Mouse (Mus musculus) MEL (cell line): Measurements from ENCODE around the gene Lsamp. TPM values are rescaled to one million over a fixed set of nuclear protein-coding genes. Genes with fewer than 3 reads are reported as not detected.

Experiments
- DNase-seq: peaks from one replicate; pipeline ENCODE4 v3.0.0; 2011; ENCODE audit warnings: low read depth, low spot score
- H3K27ac ChIP-seq: 2 replicates; pipeline ENCODE4 v1.5.1; 2012; ENCODE audit warnings: low read depth, mild to moderate bottlenecking, control low read depth, low read length, moderate library complexity; ENCODE audit not compliant: control insufficient read depth
- H3K27me3 ChIP-seq, 2 experiments: fragments of 150-350 bp in 1 of 2; sonication (generic) in 1 of 2; 2 replicates each; pipeline ENCODE4 v1.6.1; 2012; ENCODE audit warnings: low read length in 2 of 2, mild to moderate bottlenecking in 2 of 2, improper control_type of control experiment in 1 of 2, moderate library complexity in 1 of 2; ENCODE audit not compliant: insufficient read depth in 2 of 2, control insufficient read depth in 1 of 2
- H3K36me3 ChIP-seq, 2 experiments: 2 replicates each; pipeline ENCODE4 v1.6.1; 2012 to 2014; ENCODE audit warnings: low read length in 2 of 2, improper control_type of control experiment in 1 of 2, inconsistent platforms in 1 of 2, mild to moderate bottlenecking in 1 of 2; ENCODE audit not compliant: insufficient read depth in 2 of 2, control insufficient read depth in 1 of 2
- H3K4me1 ChIP-seq, 2 experiments: fragments of 150-350 bp in 1 of 2; sonication (generic) in 1 of 2; 2 replicates each; pipeline ENCODE4 v1.6.1; 2012; ENCODE audit warnings: low read length in 2 of 2, improper control_type of control experiment in 1 of 2, mild to moderate bottlenecking in 1 of 2; ENCODE audit not compliant: insufficient read depth in 2 of 2, control insufficient read depth in 1 of 2
- H3K4me3 ChIP-seq, 2 experiments: fragments of 150-350 bp in 1 of 2; sonication (generic) in 1 of 2; 2 replicates each; pipeline ENCODE4 v1.5.1; 2012; ENCODE audit warnings: low read depth in 2 of 2, low read length in 2 of 2, mild to moderate bottlenecking in 2 of 2, moderate library complexity in 2 of 2, control low read depth in 1 of 2, improper control_type of control experiment in 1 of 2; ENCODE audit not compliant: control insufficient read depth in 1 of 2, insufficient read depth in 1 of 2
- H3K79me2 ChIP-seq: 2 replicates; pipeline ENCODE4 v1.6.1; 2012; ENCODE audit warnings: mild to moderate bottlenecking, low read length, moderate library complexity; ENCODE audit not compliant: control insufficient read depth, poor library complexity, insufficient read depth
- H3K9ac ChIP-seq: 2 replicates; pipeline ENCODE4 v1.6.1; 2012; ENCODE audit warnings: low read depth, mild to moderate bottlenecking, control low read depth, low read length, moderate library complexity; ENCODE audit not compliant: control insufficient read depth, poor library complexity, severe bottlenecking
- H3K9me3 ChIP-seq: fragments of 150-350 bp; sonication (generic); replicated peaks from 2 replicates; pipeline ENCODE4 v1.6.1; 2012; ENCODE audit warnings: mild to moderate bottlenecking, low read length, improper control_type of control experiment, moderate library complexity; ENCODE audit not compliant: insufficient read depth
- E2F4 ChIP-seq: IDR thresholded peaks from 2 replicates; pipeline ENCODE4 v1.6.1; 2011; ENCODE audit warnings: low read depth, low read length, improper control_type of control experiment, borderline replicate concordance
- ELF1 ChIP-seq: IDR thresholded peaks from 2 replicates; pipeline ENCODE4 v1.6.1; 2014; ENCODE audit warnings: low read depth, mild to moderate bottlenecking, inconsistent platforms, low read length, improper control_type of control experiment, moderate library complexity
- ETS1 ChIP-seq: IDR thresholded peaks from 2 replicates; pipeline ENCODE4 v1.6.1; 2012; ENCODE audit warnings: low read depth, mild to moderate bottlenecking, inconsistent platforms, low read length, improper control_type of control experiment, moderate library complexity
- GABPA ChIP-seq: IDR thresholded peaks from 2 replicates; pipeline ENCODE4 v1.6.1; 2012; ENCODE audit warnings: low read depth, mild to moderate bottlenecking, inconsistent platforms, low read length, improper control_type of control experiment, moderate library complexity
- KAT2A ChIP-seq: conservative IDR thresholded peaks from 2 replicates; pipeline ENCODE4 v1.6.1; 2012; ENCODE audit warnings: low read depth, low read length, improper control_type of control experiment, inconsistent platforms
- MEF2A ChIP-seq: IDR thresholded peaks from 2 replicates; pipeline ENCODE4 v1.6.1; 2014; ENCODE audit warnings: low read depth, mild to moderate bottlenecking, inconsistent platforms, low read length, improper control_type of control experiment; ENCODE audit not compliant: poor library complexity, insufficient replicate concordance, severe bottlenecking; ENCODE audit errors: extremely low read depth
- MYB ChIP-seq: IDR thresholded peaks from 2 replicates; pipeline ENCODE4 v1.6.1; 2011; ENCODE audit warnings: mild to moderate bottlenecking, low read depth, low read length, improper control_type of control experiment
- MYC ChIP-seq: IDR thresholded peaks from 2 replicates; pipeline ENCODE4 v1.6.1; 2011; ENCODE audit warnings: low read depth, mild to moderate bottlenecking, low read length, improper control_type of control experiment, moderate library complexity
- NRF1 ChIP-seq: IDR thresholded peaks from 2 replicates; pipeline ENCODE4 v1.6.1; 2014; ENCODE audit warnings: low read depth, mild to moderate bottlenecking, inconsistent platforms, low read length, improper control_type of control experiment, moderate library complexity; ENCODE audit not compliant: poor library complexity, insufficient read depth, severe bottlenecking
- RCOR1 ChIP-seq: IDR thresholded peaks from 2 replicates; pipeline ENCODE4 v1.6.1; 2012; ENCODE audit warnings: low read depth, mild to moderate bottlenecking, inconsistent platforms, low read length, improper control_type of control experiment
- TAL1 ChIP-seq: IDR thresholded peaks from 2 replicates; pipeline ENCODE4 v1.6.1; 2012; ENCODE audit warnings: mild to moderate bottlenecking, inconsistent platforms, low read length, moderate library complexity, mixed read lengths
- TBP ChIP-seq: IDR thresholded peaks from 2 replicates; pipeline ENCODE4 v1.8.0; 2011; ENCODE audit warnings: low read depth, low read length, improper control_type of control experiment
- UBTF ChIP-seq: IDR thresholded peaks from 2 replicates; pipeline ENCODE4 v1.6.1; 2012; ENCODE audit warnings: low read depth, mild to moderate bottlenecking, inconsistent platforms, low read length, improper control_type of control experiment, moderate library complexity, borderline replicate concordance; ENCODE audit not compliant: insufficient read depth
- ZC3H11A ChIP-seq: IDR thresholded peaks from 2 replicates; pipeline ENCODE4 v1.6.1; 2012; ENCODE audit warnings: low read depth, mild to moderate bottlenecking, inconsistent platforms, low read length, improper control_type of control experiment
- ZKSCAN1 ChIP-seq: IDR thresholded peaks from 2 replicates; pipeline ENCODE4 v1.6.1; 2012; ENCODE audit warnings: low read depth, mild to moderate bottlenecking, inconsistent platforms, low read length, improper control_type of control experiment, moderate library complexity
- ZMIZ1 ChIP-seq: IDR thresholded peaks from 2 replicates; pipeline ENCODE4 v1.6.1; 2012; ENCODE audit warnings: low read depth, mild to moderate bottlenecking, inconsistent platforms, low read length, improper control_type of control experiment, moderate library complexity
- ZNF384 ChIP-seq: IDR thresholded peaks from 2 replicates; pipeline ENCODE4 v1.6.1; 2012; ENCODE audit warnings: low read depth, mild to moderate bottlenecking, inconsistent platforms, low read length, improper control_type of control experiment
- polyA plus RNA-seq, 2 experiments: library from polyadenylated mRNA; stranded (reverse) in 1 of 2; unstranded in 1 of 2; fragments of >175 nt in 1 of 2; fragments of >200 nt in 1 of 2; gene quantifications; 2 replicates each; pipeline versions ENCODE4 v1.2.1 to v1.2.4; 2012; ENCODE audit warnings: low replicate concordance in 2 of 2, low read depth in 1 of 2; ENCODE audit not compliant: insufficient read length in 2 of 2, insufficient read depth in 1 of 2, missing spikeins in 1 of 2
- total RNA-seq: library from RNA; depleted of rRNA; stranded (reverse); fragments of 300-350 nt; gene quantifications from 2 replicates; pipeline ENCODE4 v1.2.3, GENCODE M21; 2012

Lsamp gene
- total and polyA plus RNA-seq, 3 experiments = 0.42 TPM; not detected in 2

- Histone ChIP-seq H3K27ac (no peak overlapping the region), H3K4me1 (no peaks in the 10 kb centered on the region), H3K4me3 (no peak overlapping the region), H3K27me3 (no peaks in the 10 kb centered on the region), H3K79me2 (no peaks in the 10 kb centered on the region), H3K9ac (no peak overlapping the region), H3K9me3 (no peaks in the 10 kb centered on the region), H3K36me3 (no peaks in the 10 kb centered on the region)
- no peak for DNase-seq
- TF ChIP-seq E2F4 = no peak
- no peak for TF ChIP-seq MEF2A
- no peak for TF ChIP-seq ZKSCAN1
- TF ChIP-seq RCOR1 = no peak
- TF ChIP-seq MYB = no peak
- TF ChIP-seq TBP = no peak
- TF ChIP-seq GABPA = no peak
- TF ChIP-seq NRF1 = no peak
- no peak for TF ChIP-seq KAT2A
- TF ChIP-seq ZMIZ1 = no peak
- TF ChIP-seq UBTF = no peak
- TF ChIP-seq ETS1 = no peak
- TF ChIP-seq ZNF384 = no peak
- no peak for TF ChIP-seq ELF1
These were observed 52.6 kb downstream of the Lsamp start for GRCm38 (mm10) chr16:40036719-40037118.

- no peaks in the 10 kb centered on the region for H3K9me3 ChIP-seq
- no peaks in the 10 kb centered on the region for H3K27me3 ChIP-seq
- no peaks in the 10 kb centered on the region for H3K36me3 ChIP-seq
- no peaks in the 10 kb centered on the region for H3K4me1 ChIP-seq
- DNase-seq = no peak
- H3K79me2 ChIP-seq = no peaks in the 10 kb centered on the region
- H3K9ac ChIP-seq = no peak overlapping the region
- no peak overlapping the region for H3K4me3 ChIP-seq
- no peak overlapping the region for H3K27ac ChIP-seq
- TF ChIP-seq MYC = no peak
- TF ChIP-seq ZC3H11A = no peak
- no peak for TF ChIP-seq TAL1
- TF ChIP-seq, all 39 proteins: peak for 0
These were observed 75.4 kb downstream of the Lsamp start for GRCm38 (mm10) chr16:40059546-40059945.
